Mouse (Mus musculus): ENCODE measurements around the gene Il10ra.

DNA sequence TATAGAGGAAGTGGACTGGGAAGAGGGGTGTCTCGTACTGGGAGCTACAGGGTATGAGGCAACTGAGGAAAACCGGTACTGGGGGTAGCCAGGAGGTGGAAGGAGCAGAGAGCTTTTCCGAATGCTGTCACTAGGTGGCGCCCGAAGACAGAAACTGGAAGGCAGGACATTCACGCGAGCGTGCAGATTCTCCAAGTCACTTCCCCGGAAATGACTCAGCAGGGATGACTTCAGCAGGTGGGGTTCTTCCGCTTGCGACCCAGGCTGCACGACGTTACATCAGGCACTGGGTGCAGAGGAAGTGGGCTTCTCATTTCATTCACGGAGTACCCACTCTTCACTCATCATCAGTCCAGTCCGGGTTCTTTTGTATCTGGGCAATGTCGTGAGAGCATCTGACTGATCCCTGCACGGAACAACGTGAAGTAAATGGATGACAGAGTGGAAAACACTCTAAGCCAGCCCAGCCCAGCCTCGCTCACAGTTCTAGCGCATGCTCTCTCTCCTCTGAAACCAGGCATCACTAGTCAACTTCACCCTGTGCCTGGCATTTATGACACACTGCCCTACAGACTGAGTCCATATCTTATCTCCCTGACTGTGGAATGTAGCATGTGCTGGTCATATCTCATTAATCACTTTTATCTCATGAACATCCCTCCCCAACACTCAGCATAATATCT lies 31.6 kb upstream of the Il10ra start:
- TF ChIP-seq CTCF (IDR thresholded peaks at IDR 0.05; ENCODE audit: control insufficient read depth, insufficient read depth, insufficient read length) (peak; percentile 46), FOSL1 (IDR thresholded peaks at IDR 0.05; ENCODE audit: insufficient read depth, low read length, poor library complexity, severe bottlenecking) (no peak)
